In genomic region chr6:127330015-127330705, GRCm38 (mm10) we compare ENCODE assay signal across 8 mouse cellular contexts.
DNase-seq lines count a peak whose midpoint lies in the region; ATAC-seq and TF ChIP-seq lines count a peak whose summit lies in the region.

No protein-coding gene starts in this region.

- TF ChIP-seq CTCF in layer of hippocampus, adult 2 months (conservative IDR thresholded peaks at IDR 0.05): 0 out of 2 replicates have a peak, but pooled peaks have one; percentile 3
- TF ChIP-seq CTCF in lung, embryonic 14.5 days (IDR thresholded peaks at IDR 0.05; ENCODE audit: low read depth): no peak
- TF ChIP-seq CTCF in olfactory bulb, adult 2 months (IDR thresholded peaks at IDR 0.05; ENCODE audit: insufficient read depth, low read depth, low read length): no peak

- peak overlapping the region; percentile 41 for H3K9ac ChIP-seq in ES-E14 (ENCODE audit: insufficient read depth, low read depth, low read length, poor library complexity, severe bottlenecking)
- H3K9ac ChIP-seq in forebrain, embryonic 15.5 days (replicated peaks): peak overlapping the region; percentile 58
- peak overlapping the region; percentile 54 for H3K9ac ChIP-seq in lung, embryonic 14.5 days

- H3K27ac ChIP-seq in ES-E14 (ENCODE audit: insufficient read depth, low read depth, low read length, poor library complexity, severe bottlenecking): no peak overlapping the region
- peak overlapping the region; percentile 81 for H3K27ac ChIP-seq in forebrain, embryonic 15.5 days (replicated peaks)
- H3K27ac ChIP-seq in layer of hippocampus, adult 2 months: peak overlapping the region; percentile 96
- peak overlapping the region; percentile 97 for H3K27ac ChIP-seq in lung, embryonic 14.5 days (ENCODE audit: low read depth)
- peak overlapping the region; percentile 86 for H3K27ac ChIP-seq in olfactory bulb, adult 2 months (ENCODE audit: insufficient read depth, low read depth, low read length)

- H3K27me3 ChIP-seq in forebrain, embryonic 15.5 days: no peaks in the 10 kb centered on the region
- H3K27me3 ChIP-seq in lung, embryonic 14.5 days (ENCODE audit: insufficient read depth, low read length): no peaks in the 10 kb centered on the region

- in situ Hi-C loops in ES-E14 (cut with MboI; ENCODE audit: low sequenced_read_pairs in 2 of 2, unreplicated experiment in 2 of 2): no loop called here

- under 1% methylated on average over 46 of the region's 46 CpGs for WGBS in forebrain, embryonic 15.5 days
- WGBS in lung, embryonic 14.5 days: under 1% methylated on average over 46 of the region's 46 CpGs
- under 1% methylated on average over 46 of the region's 46 CpGs for WGBS in olfactory bulb, adult 2 months

- no peaks in the 10 kb centered on the region for H3K9me3 ChIP-seq in ES-E14 (ENCODE audit: control insufficient read depth, insufficient read depth, low read depth, low read length)
- no peaks in the 10 kb centered on the region for H3K9me3 ChIP-seq in forebrain, embryonic 15.5 days
- no peaks in the 10 kb centered on the region for H3K9me3 ChIP-seq in lung, embryonic 14.5 days (ENCODE audit: low read depth, low read length)

- DNase-seq in ES-E14 (ENCODE audit: low read depth, low spot score): peak; percentile 56
- DNase-seq in cerebellum, adult 11-12 months: peak; percentile 85
- DNase-seq in heart, postnatal 36 days: peak; percentile 75 to 79
- peak; percentile 42 to 64 for DNase-seq in layer of hippocampus, adult 2 months (ENCODE audit: low spot score in 2 of 2)
- peak; percentile 96 for DNase-seq in lung, embryonic 14.5 days
- peak; percentile 86 for DNase-seq in thymus, adult 18-20 months

- ATAC-seq in forebrain, embryonic 15.5 days (replicated peaks): peak; percentile 92
- ATAC-seq in lung, embryonic 14.5 days (ENCODE audit: insufficient read depth): peak; percentile 95

- H3K4me1 ChIP-seq in ES-E14 (ENCODE audit: control insufficient read depth in 2 of 2, insufficient read depth in 2 of 2, low read length in 2 of 2, poor library complexity in 1 of 2): no peaks in the 10 kb centered on the region
- peaks cover 37% of the 10 kb centered on the region for H3K4me1 ChIP-seq in forebrain, embryonic 15.5 days
- H3K4me1 ChIP-seq in lung, embryonic 14.5 days (ENCODE audit: insufficient read depth): peaks cover 32% of the 10 kb centered on the region
- peaks cover 17% of the 10 kb centered on the region for H3K4me1 ChIP-seq in olfactory bulb, adult 2 months (ENCODE audit: control insufficient read depth, insufficient read depth, low read length)

- no peaks in the 10 kb centered on the region for H3K36me3 ChIP-seq in ES-E14 (ENCODE audit: control insufficient read depth, insufficient read depth, low read length, poor library complexity, severe bottlenecking)
- no peaks in the 10 kb centered on the region for H3K36me3 ChIP-seq in forebrain, embryonic 15.5 days
- no peaks in the 10 kb centered on the region for H3K36me3 ChIP-seq in lung, embryonic 14.5 days (ENCODE audit: insufficient read depth)

- intact Hi-C loops in heart, postnatal 36 days (cut with DNase I): no loop called here

- peak overlapping the region; percentile 58 to 62 for H3K4me3 ChIP-seq in ES-E14 (ENCODE audit: insufficient read depth in 1 of 2, low read depth in 1 of 2, low read length in 2 of 2, poor library complexity in 1 of 2, severe bottlenecking in 1 of 2)
- peak overlapping the region; percentile 53 for H3K4me3 ChIP-seq in forebrain, embryonic 15.5 days
- peak overlapping the region; percentile 62 for H3K4me3 ChIP-seq in layer of hippocampus, adult 2 months
- peak overlapping the region; percentile 33 for H3K4me3 ChIP-seq in lung, embryonic 14.5 days (ENCODE audit: low read depth, low read length)
- H3K4me3 ChIP-seq in olfactory bulb, adult 2 months (ENCODE audit: insufficient read depth, low read depth, low read length): peak overlapping the region; percentile 55

- peak; percentile 57 for TF ChIP-seq POLR2A in olfactory bulb, adult 2 months (IDR thresholded peaks at IDR 0.05; ENCODE audit: insufficient read depth, low read depth, low read length)

- peak overlapping the region; percentile 74 for H3K4me2 ChIP-seq in forebrain, embryonic 15.5 days (replicated peaks)
- peak overlapping the region; percentile 65 for H3K4me2 ChIP-seq in lung, embryonic 14.5 days

TF ChIP-seq in ES-E14, 5 proteins besides CTCF, POLR2A, EP300 and RAD21:
- TF ChIP-seq MAFK (IDR thresholded peaks at IDR 0.05; ENCODE audit: insufficient read depth, low read depth, low read length) (no peak), CHD2 (IDR thresholded peaks at IDR 0.05; ENCODE audit: low read depth, low read length) (no peak), ZNF384 (IDR thresholded peaks at IDR 0.05; ENCODE audit: low read depth, low read length) (peak; percentile 59; the same call in 1 of the 2 replicates), HCFC1 (IDR thresholded peaks at IDR 0.05; ENCODE audit: borderline replicate concordance, insufficient read depth, low read length) (0 out of 2 replicates have a peak, but pooled peaks have one; percentile 24), ZC3H11A (IDR thresholded peaks at IDR 0.05; ENCODE audit: borderline replicate concordance, low read depth, low read length) (no peak)
